Mouse (Mus musculus) large intestine, adult 2 months (tissue): ENCODE measurements around the gene Gpr12. TPM values are rescaled to one million over a fixed set of nuclear protein-coding genes. Genes with fewer than 3 reads are reported as not detected.
"Not testable (repeated sequence)": the region's sequence is repeated elsewhere in the genome, so short reads cannot be mapped to it uniquely, and the experiment has no call there.

Experiments
- DNase-seq: peaks from one replicate; pipeline ENCODE4 v3.0.0-alpha.2; 2012; ENCODE audit warnings: low read depth, low spot score
- WGBS: fragments of 180-500 bp; shearing (Covaris S2); methylation state at CpG from one replicate; pipeline ENCODE4 v1.1.7; 2018; 5-methylcytosine and 5-hydroxymethylcytosine counted together
- polyA plus RNA-seq: library from polyadenylated mRNA; depleted of rRNA; stranded (reverse); fragments of >200 nt; gene quantifications from 2 replicates; pipeline ENCODE4 v1.2.3, GENCODE M21; 2012; rRNA removed

Gene Gpr12
- polyA plus RNA-seq, 1 experiment, result not detected

- 86% methylated on average over 4 of the region's 4 CpGs for WGBS
- no peak for DNase-seq
Measured at GRCm38 (mm10) chr5:146591636-146592035, 6.6 kb upstream of the Gpr12 start.

- WGBS, result 27% methylated on average over 4 of the region's 4 CpGs
- no peak for DNase-seq
Measured at GRCm38 (mm10) chr5:146590987-146591386, 5.9 kb upstream of the Gpr12 start.

GRCm38 (mm10) chr5:146586357-146587070 lies 1.5 kb upstream of the Gpr12 start:
- DNase-seq, result no peak
- WGBS, result 71% methylated on average over 8 of the region's 8 CpGs

- WGBS, result 7% methylated on average over 10 of the region's 10 CpGs
- no peak for DNase-seq
Measured at GRCm38 (mm10) chr5:146585307-146585651, 240 bp upstream of the Gpr12 start.

GRCm38 (mm10) chr5:146584156-146584477 lies 922 bp downstream of the Gpr12 start:
- no peak for DNase-seq
- WGBS, result 4% methylated on average over 10 of the region's 10 CpGs

GRCm38 (mm10) chr5:146576668-146577067 lies 8.4 kb downstream of the Gpr12 start:
- DNase-seq, result no peak
- 90% methylated on average over 3 of the region's 3 CpGs for WGBS

GRCm38 (mm10) chr5:146572735-146573042 lies 12.3 kb downstream of the Gpr12 start:
- WGBS, result 93% methylated on average over 4 of the region's 4 CpGs
- not testable (repeated sequence) for DNase-seq

- not testable (repeated sequence) for DNase-seq
- 39% methylated on average over 6 of the region's 6 CpGs for WGBS
Measured at GRCm38 (mm10) chr5:146571830-146572734, 13.0 kb downstream of the Gpr12 start.

- 81% methylated on average over 6 of the region's 6 CpGs for WGBS
Measured at GRCm38 (mm10) chr5:146570179-146570578, 14.9 kb downstream of the Gpr12 start.

GRCm38 (mm10) chr5:146567054-146567453 lies 18.0 kb downstream of the Gpr12 start:
- no peak for DNase-seq
- WGBS, result 58% methylated on average over 4 of the region's 4 CpGs

More at GRCm38 (mm10) chr5:146570179-146570578, 14.9 kb downstream of the Gpr12 start:
- DNase-seq, result not testable (repeated sequence)

- WGBS, result 81% methylated on average over 1 of the region's 1 CpGs
- DNase-seq, result no peak
Measured at GRCm38 (mm10) chr5:146564259-146564658, 20.8 kb downstream of the Gpr12 start.

GRCm38 (mm10) chr5:146555836-146556235 lies 29.2 kb downstream of the Gpr12 start, which contains the start of gene Gm3415:
Gm3415 (plus strand) TSS chr5:146556136.
- no CpG with 5 or more reads among the region's 3 CpGs for WGBS
- DNase-seq, result not testable (repeated sequence)

GRCm38 (mm10) chr5:146537347-146537746 lies 47.7 kb downstream of the Gpr12 start, which contains the start of gene Gm3409:
Gm3409 (plus strand) TSS chr5:146537647.
- 94% methylated on average over 3 of the region's 3 CpGs for WGBS
- DNase-seq, result not testable (repeated sequence)

Other genes with a start within 250 kb of the Gpr12 start
- gene Wasf3, start 200.3 kb downstream of the Gpr12 start, polyA plus RNA-seq, result 0.98 and 1.3 TPM in 2 replicates
- gene Gm6408, start 103.3 kb downstream of the Gpr12 start, polyA plus RNA-seq, result not detected in 2 replicates
- gene Gm6370, start 93.9 kb downstream of the Gpr12 start, polyA plus RNA-seq, result not detected in 2 replicates
- not detected in 2 replicates for gene 4930449I24Rik, start 82.8 kb downstream of the Gpr12 start, polyA plus RNA-seq
- gene Gm3402, start 71.1 kb downstream of the Gpr12 start, polyA plus RNA-seq, result not detected in 2 replicates
- not detected in 2 replicates for gene Gm3404, start 59.4 kb downstream of the Gpr12 start, polyA plus RNA-seq
- not detected in 2 replicates for gene Gm3409, start 47.6 kb downstream of the Gpr12 start, polyA plus RNA-seq
- gene Gm3415, start 29.1 kb downstream of the Gpr12 start, polyA plus RNA-seq, result not detected in 2 replicates
- gene Usp12, start 209.8 kb upstream of the Gpr12 start, polyA plus RNA-seq, result 19.1 and 27.3 TPM in 2 replicates
- gene Rpl21, start 247.7 kb upstream of the Gpr12 start, polyA plus RNA-seq, result 79.3 and 82.8 TPM in 2 replicates